Mouse (Mus musculus): Measurements from ENCODE around the gene Acot10. TPM values are rescaled to one million over a fixed set of nuclear protein-coding genes. Genes with fewer than 3 reads are reported as not detected.
"Not testable (repeated sequence)": the region's sequence is repeated elsewhere in the genome, so short reads cannot be mapped to it uniquely, and the experiment has no call there.

Acot10 gene
- 0.19 TPM in 1 of 2 replicates, not detected in the other for total RNA-seq (2017)

DNA sequence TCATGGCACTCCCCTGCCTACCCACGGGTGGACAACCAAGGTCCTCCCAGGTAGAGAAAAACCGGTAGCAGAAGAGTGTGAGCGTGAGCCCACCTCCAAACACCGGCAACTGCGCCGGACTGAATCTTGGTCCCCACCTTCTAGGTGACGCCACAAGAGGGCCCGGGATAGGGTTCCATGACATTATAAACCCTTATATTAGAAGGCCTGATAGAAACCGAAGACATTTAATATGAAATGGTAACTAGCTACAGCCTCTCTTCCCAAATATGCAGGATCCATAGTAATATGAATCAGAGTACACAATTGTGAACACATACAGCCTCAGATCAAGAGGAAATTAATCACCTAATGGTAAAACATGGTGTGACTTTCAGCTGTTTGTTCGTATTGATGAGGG is at the start of gene Acot10:
TSS of gene Acot10 (minus strand) at position 101 of the 400 bp plus-strand sequence.
- ATAC-seq (replicated peaks in 1 of 2; ENCODE audit: insufficient read depth in 1 of 2, low FRiP score in 2 of 2, low TSS enrichment in 1 of 2, low read depth in 1 of 2, poor library complexity in 2 of 2, severe bottlenecking in 2 of 2), result no peak

GRCm38 (mm10) chr15:20711859-20712258 is 45.3 kb upstream of the Acot10 start:
- no peak for ATAC-seq (replicated peaks in 1 of 2; ENCODE audit: insufficient read depth in 1 of 2, low FRiP score in 2 of 2, low TSS enrichment in 1 of 2, low read depth in 1 of 2, poor library complexity in 2 of 2, severe bottlenecking in 2 of 2)

DNA sequence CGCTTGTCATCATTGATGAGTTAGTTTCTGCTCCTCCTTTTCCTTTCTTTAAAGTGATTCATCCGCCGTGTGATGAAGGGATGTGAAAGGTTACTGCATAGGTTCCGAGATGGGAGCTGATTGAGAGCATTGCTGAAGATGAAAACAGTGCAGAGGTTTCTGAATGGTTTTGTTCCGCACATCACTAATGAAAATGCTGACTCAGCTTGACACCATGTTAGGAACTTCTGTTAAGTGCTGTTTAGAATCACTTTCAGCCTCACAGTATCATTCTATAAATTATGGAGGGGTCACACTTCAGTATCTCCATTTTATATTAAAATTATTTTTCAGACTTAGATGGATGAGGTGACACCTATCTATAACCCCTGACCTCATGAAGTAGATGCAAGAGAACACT is 29.7 kb upstream of the Acot10 start:
- ATAC-seq (replicated peaks in 1 of 2; ENCODE audit: insufficient read depth in 1 of 2, low FRiP score in 2 of 2, low TSS enrichment in 1 of 2, low read depth in 1 of 2, poor library complexity in 2 of 2, severe bottlenecking in 2 of 2), result no peak

GRCm38 (mm10) chr15:20684200-20684599 is 17.6 kb upstream of the Acot10 start:
- ATAC-seq (replicated peaks in 1 of 2; ENCODE audit: insufficient read depth in 1 of 2, low FRiP score in 2 of 2, low TSS enrichment in 1 of 2, low read depth in 1 of 2, poor library complexity in 2 of 2, severe bottlenecking in 2 of 2), result no peak

GRCm38 (mm10) chr15:20682719-20683118 is 16.2 kb upstream of the Acot10 start:
- ATAC-seq (replicated peaks in 1 of 2; ENCODE audit: insufficient read depth in 1 of 2, low FRiP score in 2 of 2, low TSS enrichment in 1 of 2, low read depth in 1 of 2, poor library complexity in 2 of 2, severe bottlenecking in 2 of 2), result no peak

DNA sequence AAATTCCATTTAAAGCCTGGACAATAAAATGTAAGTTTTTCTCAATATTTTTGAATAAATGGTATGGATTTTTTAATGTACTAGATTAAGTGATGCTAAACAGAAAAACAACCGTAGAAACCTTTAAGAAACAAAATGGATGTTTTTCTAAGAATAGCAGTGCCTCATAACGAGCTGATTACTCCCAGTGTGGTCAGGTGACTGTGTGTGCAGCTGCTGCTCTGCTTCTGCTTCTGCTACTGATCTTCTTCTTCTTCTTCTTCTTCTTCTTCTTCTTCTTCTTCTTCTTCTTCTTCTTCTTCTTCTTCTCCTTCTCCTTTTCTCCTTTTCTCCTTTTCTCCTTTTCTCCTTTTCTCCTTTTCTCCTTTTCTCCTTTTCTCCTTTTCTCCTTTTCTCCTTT is 3.0 kb upstream of the Acot10 start:
- not testable (repeated sequence) for ATAC-seq (replicated peaks in 1 of 2; ENCODE audit: insufficient read depth in 1 of 2, low FRiP score in 2 of 2, low TSS enrichment in 1 of 2, low read depth in 1 of 2, poor library complexity in 2 of 2, severe bottlenecking in 2 of 2)

DNA sequence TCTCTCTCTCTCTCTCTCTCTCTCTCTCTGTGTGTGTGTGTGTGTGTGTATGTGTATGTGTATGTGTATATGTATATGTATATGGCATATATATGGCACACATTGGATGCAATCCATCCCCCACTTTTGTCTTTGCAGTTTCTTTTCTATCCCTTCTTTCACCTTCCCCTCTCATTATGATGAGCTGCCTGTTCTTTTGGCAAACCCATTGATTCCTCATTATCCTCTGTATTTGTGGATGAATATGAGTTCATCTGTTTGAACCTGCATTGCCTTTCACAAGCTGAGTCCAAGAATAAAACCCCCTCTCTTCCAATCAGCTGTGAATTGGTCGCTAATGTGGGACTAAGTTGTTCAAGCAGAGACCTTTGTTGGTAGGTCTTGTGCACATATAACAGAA is 1.4 kb upstream of the Acot10 start:
- no peak for ATAC-seq (replicated peaks in 1 of 2; ENCODE audit: insufficient read depth in 1 of 2, low FRiP score in 2 of 2, low TSS enrichment in 1 of 2, low read depth in 1 of 2, poor library complexity in 2 of 2, severe bottlenecking in 2 of 2)

GRCm38 (mm10) chr15:20667350-20667749 is 800 bp upstream of the Acot10 start:
- ATAC-seq (replicated peaks in 1 of 2; ENCODE audit: insufficient read depth in 1 of 2, low FRiP score in 2 of 2, low TSS enrichment in 1 of 2, low read depth in 1 of 2, poor library complexity in 2 of 2, severe bottlenecking in 2 of 2), result no peak

DNA sequence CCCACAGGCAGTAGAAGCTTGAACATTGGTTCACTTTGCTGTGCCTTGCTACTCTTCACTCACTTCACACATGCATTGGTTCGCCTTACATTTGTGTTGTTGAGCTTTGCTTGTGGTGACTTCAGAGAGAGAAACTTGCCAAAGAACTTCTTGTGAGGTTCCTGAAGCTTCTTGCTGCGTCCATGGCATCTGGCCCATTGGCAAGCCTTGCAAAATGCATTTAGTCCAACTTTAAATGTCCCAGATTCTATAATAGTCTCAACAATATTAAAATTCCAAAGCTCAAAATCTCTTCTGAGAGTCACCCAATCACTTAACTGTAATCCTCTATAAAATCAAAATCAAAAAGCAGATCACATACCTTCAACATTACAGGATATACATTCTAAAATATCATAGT is 6.3 kb downstream of the Acot10 start:
- no peak for ATAC-seq (replicated peaks in 1 of 2; ENCODE audit: insufficient read depth in 1 of 2, low FRiP score in 2 of 2, low TSS enrichment in 1 of 2, low read depth in 1 of 2, poor library complexity in 2 of 2, severe bottlenecking in 2 of 2)

GRCm38 (mm10) chr15:20642905-20643414 is 23.6 kb downstream of the Acot10 start:
- ATAC-seq (replicated peaks in 1 of 2; ENCODE audit: insufficient read depth in 1 of 2, low FRiP score in 2 of 2, low TSS enrichment in 1 of 2, low read depth in 1 of 2, poor library complexity in 2 of 2, severe bottlenecking in 2 of 2), result no peak

DNA sequence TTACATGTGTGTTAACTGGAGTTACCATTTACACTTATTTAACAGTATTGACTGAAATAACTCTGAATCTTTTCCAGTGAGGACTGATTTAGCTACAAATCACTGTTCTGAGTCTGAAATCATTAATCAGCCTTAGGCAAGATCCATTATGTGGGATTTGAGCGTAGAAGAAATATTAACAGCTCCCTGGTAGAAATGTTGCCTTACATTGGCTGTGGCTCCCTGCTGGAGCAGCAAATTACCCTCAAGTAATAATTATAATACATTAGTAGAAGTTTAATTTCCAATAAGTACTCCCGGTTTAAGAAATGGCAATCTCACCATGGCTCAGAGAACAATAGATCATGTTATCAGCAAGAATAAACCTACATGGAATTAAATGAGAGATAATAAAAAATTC is 27.4 kb downstream of the Acot10 start:
- ATAC-seq (replicated peaks in 1 of 2; ENCODE audit: insufficient read depth in 1 of 2, low FRiP score in 2 of 2, low TSS enrichment in 1 of 2, low read depth in 1 of 2, poor library complexity in 2 of 2, severe bottlenecking in 2 of 2), result no peak

GRCm38 (mm10) chr15:20634593-20634992 is 32.0 kb downstream of the Acot10 start:
- no peak for ATAC-seq (replicated peaks in 1 of 2; ENCODE audit: insufficient read depth in 1 of 2, low FRiP score in 2 of 2, low TSS enrichment in 1 of 2, low read depth in 1 of 2, poor library complexity in 2 of 2, severe bottlenecking in 2 of 2)

Other genes starting within 250 kb of the Acot10 start
- not detected in 2 replicates for gene Cdh12, start 217.5 kb downstream of the Acot10 start, total RNA-seq (2017)